Mouse (Mus musculus) ES-CJ7 (cell line): ENCODE measurements at regions not wholly inside any gene's neighbourhood (a gene's known extent, or its start where the extent isn't known, plus 50 kb on each side); places are given as distances from the start of the nearest gene placed in this dataset.

ENCODE experiments used
- DNase-seq: peaks from one replicate; pipeline ENCODE4 v3.0.0; 2011; ENCODE audit warnings: low read depth, low spot score

DNA sequence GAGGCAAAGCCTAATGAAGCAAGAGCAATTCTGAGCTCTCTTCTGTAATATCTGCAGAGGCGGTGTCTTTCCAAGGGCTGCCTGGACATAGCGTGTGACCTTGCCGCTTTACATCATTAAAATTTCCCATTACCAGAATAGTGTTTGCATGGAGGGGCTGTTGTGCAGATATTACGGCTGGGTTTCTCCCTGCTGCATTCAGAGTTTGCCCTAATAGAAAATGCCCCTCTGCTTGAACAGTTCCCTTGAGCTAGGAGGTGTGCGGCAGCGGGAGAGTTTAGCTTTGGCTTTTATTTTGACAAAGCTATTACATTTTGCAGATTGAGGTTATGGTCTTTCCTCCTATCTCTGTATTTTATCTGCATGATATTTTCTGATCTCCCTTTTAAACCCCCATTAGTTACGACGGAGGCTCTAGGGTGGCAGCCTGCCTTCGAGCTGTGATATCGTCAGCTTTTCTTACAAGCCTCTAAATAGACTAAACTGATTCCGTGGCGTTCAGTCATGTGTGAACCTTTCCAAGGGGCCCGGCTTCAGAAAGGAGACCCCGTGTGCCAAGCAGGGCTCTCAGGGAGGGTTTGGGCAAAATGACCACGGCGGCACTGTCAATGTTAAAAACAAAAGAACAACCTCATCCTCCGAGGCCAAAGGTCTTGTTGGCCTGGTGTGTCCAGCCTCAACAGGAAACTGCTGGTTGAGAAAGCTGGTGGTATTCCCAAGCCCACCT lies 182.2 kb upstream of the Pmfbp1 start:
- no peak for DNase-seq

DNA sequence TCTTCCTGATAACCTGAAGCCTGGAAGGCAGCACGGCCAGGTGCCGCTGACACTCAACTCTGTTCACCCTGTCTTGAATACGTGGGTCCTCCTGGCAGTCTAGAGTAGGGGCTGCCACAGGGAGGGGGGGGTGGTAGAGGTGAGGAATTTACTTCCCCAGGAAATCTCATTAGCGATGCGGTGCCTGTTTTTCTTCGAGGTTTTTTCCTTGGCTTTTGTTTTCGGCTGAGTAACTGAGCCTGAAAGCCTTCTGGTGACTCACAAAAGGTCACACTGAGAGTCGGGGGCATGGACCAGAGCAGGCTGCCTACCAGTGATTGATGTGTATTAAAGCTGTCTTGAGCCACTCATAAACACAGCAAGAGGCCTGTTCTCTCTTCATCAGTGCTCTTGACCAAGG lies 181.1 kb upstream of the Pmfbp1 start:
- no peak for DNase-seq

DNA sequence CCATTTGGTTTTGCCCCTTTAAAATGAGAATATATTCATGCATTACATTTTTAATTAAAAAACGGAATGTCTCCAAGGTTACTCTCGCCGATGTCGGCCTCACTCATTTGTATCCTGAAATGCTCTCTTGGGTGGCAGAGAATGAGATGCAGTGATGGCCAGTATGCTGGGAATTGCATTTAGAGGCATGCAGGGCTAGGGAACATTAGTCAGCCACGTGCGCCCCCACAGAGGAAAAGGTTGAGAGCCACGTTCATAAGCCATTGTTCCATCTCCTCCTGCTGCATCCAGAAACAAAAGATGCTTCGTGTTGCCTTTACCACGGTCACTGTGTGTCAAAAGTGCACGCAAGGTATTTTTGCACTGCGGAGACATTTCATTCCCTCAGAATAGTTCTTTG lies 172.9 kb upstream of the Pmfbp1 start:
- no peak for DNase-seq

DNA sequence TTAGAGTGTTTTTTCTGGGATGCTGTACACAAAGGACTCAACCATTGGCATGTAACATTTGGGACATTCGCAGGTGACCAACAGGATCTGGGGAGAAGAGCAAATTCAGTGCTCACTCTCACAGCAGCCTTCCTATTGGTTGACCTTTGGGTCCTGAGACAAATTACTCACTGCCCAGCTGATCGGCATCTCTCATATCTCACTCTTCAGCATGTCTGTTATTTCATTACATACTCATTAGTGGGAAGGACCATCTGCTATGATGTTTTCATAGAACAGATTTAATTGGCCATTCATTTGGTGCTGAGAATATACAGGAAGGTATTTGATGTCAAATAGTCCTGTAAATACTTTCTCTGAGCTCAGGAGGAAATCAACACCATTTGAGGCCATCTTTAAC lies 170.5 kb upstream of the Pmfbp1 start:
- no peak for DNase-seq

DNA sequence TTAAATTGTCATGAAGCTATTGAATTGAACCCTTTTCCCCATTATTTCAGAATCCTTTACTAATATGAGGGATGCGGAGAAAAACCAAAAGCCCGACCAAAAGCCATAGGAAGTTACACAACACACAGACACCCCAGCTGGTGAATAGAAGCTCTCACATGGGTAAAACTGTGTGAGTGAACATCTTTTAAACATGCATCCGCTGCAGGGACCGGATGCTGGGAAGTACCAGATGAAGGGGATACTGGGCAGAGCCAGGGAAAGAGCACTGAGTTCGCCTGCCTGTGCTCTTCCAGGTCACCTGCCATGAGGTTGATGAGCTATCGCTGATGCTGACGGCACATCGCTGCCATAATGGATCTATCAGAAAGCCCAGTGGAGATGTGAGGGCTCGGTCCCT lies 169.6 kb upstream of the Pmfbp1 start:
- DNase-seq, result no peak

DNA sequence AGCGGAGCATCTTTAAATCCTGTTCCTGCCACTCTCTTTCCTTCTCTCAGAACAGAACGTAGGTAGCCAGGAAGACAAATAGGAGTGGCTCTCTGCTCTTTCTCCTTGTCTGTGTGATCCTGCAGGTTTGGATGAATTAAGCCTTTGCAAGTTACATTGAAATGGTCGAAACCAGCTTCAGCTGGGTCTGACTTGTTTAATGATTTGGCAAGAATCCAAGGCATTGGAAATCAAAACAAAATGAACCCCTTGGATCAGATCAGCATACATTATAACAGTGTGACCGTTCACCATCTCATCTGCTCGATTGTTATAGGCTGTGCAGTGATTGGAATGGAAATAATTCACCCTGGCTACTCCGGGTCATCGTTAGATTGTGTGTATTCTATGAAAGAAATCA lies 157.6 kb upstream of the Pmfbp1 start:
- no peak for DNase-seq

DNA sequence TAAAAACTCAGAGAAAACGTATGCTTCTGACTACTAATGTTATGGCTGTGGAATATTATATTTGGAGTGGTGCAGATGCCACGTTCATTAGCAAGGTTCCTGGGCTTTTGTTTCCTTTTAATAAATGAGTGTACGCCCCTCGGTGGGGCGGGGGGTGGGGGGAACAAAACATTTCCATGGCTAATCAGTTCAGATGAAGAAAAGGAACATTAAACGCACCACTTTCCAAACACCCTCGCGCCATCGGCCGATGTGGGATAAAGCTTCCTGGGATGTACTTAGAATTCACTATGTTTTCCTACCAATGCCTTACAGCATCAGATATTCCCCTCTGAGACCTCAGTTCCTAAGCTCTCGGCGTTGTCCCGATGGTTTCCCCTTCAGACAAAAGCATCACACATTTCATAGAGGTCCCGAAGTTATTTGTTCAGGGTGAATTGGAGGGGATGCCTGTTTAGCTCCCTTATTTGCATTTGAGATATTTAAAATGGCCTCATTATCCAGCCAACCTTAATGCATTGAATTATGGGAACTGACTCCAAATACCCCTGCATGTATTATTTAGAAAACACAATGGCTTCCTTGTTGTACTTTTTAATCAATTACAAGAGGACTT lies 155.5 kb upstream of the Pmfbp1 start:
- DNase-seq, result no peak

DNA sequence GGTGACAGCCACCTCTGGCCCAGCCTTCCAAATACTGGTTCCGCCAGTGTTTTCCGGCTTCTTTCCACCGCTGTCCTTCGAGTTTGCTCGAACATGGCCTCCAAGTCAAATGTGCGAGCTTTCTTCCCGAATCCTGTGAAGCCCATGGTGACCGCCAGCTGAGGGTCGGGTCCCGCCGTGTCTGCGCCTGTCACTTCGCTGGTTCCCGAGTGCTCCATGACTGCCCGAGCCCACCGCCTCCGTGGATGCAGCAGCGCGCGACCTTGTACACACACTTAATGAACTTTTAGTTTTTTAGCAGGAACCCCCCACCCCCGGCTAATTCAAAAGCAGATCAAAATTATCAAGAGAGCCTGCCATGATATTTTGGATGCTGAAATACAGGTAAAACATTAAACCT lies 153.2 kb upstream of the Pmfbp1 start:
- DNase-seq, result peak; percentile 10

DNA sequence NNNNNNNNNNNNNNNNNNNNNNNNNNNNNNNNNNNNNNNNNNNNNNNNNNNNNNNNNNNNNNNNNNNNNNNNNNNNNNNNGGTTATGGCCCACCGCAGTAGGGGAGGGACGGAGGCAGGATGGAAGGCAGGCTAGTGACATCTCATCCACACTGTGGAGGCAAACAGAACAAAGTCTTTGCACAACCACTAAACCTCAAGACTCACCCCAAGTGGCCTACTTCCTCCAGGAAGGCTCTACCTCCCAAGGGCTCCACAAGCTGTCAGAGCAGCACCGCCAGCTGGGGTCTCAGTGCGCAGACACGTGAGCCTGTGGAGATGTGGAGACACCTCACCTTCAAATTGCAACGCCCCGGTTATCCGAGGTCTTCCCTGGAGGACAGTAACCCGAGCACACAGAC lies 138.7 kb upstream of the Pmfbp1 start:
- no peak for DNase-seq

DNA sequence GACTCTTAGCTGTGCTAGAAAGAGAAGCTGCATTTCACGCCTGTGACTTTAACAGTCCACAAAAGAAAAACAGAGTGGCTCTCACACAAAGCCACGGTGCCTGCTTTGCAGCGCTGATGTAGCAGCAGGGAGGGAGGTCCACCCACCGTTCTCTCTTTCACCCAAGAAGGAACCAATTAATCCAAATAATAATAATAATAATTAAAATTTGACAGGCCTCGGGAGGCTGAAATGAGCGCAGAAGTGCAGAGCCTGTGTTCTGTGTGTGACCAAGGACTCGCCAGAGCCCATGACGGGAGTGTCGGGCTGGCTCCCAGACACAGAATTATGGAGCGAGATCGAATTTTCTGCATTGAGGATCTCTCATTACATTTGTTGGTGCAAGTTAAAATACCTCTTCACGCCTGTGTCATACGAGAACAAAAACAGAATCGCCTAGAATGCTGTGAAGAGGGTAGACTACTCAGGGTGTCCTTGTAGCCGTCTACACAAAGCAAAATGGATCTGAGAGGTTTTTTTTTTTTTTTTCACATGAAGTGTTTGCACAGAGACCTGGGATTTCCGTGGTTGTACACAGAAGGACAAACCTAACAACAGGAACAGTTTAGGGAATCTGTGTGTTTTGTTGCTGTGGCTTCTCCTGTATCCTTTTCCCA lies 134.3 kb upstream of the Pmfbp1 start:
- DNase-seq, result no peak

DNA sequence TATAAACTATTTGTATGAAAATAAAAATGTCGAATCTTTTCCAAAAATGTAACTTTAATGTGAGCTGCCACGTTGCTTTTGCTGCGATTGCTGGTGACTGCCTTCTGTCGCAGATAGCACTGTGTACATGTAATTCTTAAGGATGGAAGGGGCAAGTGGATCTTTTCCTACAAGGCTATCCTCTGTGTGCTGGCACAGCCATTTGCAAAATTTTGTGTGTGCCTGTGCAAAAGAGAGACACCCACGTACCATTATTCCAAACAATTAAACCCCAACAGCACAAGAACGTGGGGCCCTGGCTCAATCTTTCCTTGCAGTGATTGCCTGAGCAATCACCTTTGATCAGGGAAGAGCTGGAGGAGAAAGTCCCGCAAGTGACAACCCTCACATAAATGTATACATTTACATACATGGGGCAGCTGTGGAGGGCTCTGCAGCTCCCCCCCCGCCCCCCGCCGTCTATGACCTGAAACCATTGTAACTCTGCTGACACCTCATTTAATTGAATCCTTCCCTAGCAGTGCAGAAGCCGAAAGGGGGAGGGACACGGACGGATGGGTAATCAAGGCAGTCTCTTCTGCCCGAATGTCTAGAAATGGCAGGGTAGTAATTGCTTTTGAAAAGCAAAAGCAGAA lies 133.6 kb upstream of the Pmfbp1 start:
- DNase-seq, result no peak

DNA sequence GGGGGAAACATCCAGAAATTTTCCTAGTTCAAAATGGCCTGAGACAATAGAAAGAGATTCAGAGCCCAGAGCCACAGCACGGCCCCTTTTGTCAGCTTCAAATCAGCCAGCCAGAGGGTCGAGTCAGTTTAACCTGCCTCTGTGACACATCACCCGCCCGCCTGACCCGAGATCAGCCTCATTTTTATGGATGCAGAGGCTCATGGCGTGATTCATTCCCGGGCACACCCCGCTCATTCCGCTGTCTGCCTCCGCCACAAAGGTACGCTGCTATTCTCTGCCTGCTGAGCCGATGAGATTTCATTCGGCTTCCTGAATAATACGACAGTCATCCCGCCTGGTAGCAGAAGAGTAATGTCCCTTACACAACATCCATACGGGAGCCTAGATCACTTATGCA lies 132.9 kb upstream of the Pmfbp1 start:
- peak; percentile 45 for DNase-seq

DNA sequence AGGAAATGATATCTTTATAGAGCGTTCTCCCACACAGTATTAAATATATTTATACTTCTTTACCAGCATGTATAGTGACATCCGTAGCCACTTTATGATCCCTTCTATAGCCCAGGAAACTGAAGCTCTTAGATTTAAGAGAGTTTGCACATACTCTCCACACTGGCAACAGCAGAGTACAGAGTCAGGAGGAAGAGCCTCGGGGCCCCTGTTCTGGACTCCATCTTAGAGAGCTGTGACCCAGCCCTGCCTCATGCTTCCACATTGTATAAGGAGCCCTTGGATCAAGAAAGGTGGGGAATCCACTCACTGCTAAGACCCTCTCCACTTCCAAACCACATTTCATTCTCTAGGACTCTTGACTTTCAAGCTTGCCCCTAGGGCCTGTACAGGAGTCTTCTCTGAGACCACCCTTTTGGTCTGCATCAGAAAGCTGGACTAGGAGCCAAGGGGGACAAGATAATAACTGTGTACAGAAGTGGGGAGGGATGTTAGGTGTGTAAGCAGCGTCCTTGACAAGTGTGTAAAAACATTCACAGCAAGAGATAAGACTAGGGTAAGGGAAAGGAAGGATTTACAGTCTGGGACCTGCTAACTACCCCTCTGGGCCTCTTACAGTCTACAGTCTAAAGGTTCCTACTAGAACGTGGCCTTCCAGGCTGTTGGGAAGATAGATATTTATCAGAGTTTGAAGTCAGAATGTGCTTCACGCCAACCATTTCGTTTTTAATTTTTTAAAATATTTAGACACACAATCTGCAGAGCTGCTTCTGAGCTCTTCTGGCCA lies 132.1 kb upstream of the Pmfbp1 start:
- no peak for DNase-seq

DNA sequence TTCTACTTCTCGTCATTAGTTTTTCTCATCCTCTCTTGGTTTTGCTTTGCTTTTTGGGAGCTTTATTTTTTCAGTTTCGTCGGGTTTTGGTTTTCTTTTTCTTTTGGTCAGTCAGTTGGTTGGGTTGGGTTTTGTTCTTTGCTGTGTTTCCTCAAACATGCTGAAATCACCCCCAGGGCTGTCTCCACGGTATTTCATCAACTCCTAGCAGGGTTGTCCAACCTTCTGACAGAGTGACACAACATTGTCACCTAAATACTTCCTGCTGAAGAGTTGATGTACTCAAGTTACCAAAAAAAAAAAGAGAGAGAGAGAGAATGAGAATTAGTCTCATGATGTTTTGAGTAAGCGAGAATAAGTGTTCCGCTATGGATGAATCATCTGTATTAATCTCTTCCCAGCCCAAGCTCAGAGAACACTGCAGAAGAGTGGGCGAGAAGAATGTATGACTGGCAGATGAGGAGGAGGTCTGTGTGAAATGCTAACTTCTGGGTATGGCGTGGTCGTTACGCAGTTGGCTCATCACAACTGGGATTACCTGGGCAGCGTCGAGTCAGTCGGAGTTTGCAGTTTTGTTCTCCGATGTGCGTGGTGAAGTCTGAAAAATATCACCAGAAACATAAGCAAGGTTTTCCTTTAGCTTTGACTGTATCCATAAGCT lies 130.5 kb upstream of the Pmfbp1 start:
- no peak for DNase-seq

DNA sequence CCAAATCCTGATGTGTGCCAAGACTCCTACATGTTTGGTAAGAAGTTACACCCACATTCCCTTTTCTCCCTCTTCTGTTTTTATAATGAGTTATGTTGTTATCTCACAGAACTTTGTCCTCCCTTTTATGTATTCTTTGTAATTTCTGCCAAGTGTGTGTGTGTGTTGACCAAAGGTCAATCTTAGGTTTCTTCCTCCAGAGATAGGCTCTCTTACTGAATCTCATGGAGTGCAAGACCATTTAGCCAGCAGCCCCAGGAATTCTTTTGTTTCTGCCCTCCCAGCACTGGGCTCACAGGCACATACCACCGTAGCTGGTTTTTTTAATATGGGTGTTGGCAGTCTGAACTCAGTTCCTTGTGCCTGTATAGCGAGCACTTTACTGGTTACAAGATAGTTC lies 119.8 kb upstream of the Pmfbp1 start:
- DNase-seq, result no peak

DNA sequence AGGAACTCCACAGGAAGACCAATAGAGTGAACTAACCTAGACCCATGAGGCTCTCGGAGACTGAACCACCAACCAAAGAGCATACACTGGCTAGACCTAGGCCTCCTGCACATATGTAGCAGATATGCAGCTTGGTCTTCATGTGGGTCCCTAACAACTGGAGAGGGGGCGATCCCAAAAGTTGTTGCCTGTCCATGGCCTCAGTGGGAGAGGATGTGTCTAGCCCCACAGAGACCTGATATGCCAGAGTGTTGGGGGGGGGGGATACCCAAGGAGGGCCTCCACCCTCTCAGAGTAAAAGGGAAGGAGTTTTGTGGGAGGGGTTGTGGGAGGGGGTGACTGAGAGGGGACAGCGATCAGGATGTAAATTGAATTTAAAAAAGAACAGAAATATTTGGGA lies 108.9 kb upstream of the Pmfbp1 start:
- DNase-seq, result no peak

DNA sequence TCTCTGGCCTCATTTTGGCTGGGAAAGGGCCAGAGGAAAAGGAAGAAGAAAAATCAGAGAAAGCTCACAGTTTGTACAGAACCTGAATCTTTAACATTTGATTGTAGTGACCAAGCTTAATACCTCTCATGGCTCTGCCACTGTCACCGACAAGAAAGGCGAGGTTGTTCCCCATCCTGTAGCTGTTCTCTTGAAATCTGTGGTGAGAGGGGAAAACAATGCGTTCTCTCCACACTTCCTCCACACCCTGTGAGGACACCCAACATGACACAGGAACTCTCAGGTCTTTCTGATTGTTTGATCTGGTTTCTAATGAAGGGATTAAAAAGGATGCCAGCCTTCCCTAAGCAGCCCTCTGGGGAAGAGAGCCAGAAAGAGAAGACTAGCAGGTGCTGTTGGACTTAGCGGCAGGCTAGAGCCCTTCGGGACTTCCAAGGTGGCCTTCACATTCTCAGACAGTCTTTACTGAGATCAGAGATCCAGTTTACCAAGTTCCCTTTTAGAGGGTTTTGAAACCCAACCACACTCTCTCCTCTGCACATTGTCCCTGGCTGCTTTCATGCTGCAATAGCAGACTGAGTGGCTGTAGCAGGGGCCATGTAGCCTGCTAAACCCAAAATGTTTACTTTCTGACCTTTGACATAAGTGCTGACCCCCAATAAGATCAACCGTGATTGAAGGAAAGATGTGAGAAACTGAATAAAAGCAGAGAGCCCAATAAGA lies 98.5 kb upstream of the Pmfbp1 start:
- DNase-seq, result no peak

DNA sequence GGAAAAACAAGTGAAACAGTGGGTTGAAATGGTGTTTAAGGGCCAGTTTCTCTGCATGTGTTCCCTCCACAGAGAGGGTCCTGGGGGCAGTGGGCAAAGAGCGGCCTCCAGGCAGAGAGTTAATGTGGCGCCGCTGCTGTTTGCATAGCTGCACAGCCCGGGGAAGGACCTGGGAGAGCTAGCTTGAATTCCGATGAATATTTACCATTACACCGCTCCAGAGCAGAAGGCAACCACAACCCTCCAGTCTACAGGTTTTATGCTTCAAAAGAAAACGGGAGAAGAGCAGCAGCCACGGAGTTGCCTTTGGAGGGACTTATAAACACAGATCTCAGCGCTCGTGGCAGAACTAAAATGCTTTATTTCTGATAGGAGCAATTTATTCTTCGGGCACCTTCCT lies 94.2 kb upstream of the Pmfbp1 start:
- no peak for DNase-seq

DNA sequence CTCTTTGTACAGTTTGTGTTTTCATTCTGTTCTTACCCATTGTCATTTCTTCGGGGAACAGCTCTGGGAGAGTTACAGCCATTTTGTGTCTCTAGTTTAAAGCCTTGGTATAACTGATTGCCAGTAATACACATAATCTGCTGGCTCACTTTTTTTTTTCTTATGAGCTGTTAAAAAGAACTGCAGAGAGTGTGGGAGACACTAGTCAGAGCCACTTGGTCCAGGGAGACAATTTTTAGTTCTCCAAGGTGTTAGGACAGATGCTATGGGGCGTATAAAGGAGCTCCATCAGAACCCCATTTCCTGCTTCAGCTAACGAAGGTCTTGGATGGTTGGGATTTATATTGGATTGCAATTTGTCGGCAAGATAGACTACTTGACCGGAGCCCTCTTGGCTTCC lies 93.6 kb upstream of the Pmfbp1 start:
- no peak for DNase-seq

DNA sequence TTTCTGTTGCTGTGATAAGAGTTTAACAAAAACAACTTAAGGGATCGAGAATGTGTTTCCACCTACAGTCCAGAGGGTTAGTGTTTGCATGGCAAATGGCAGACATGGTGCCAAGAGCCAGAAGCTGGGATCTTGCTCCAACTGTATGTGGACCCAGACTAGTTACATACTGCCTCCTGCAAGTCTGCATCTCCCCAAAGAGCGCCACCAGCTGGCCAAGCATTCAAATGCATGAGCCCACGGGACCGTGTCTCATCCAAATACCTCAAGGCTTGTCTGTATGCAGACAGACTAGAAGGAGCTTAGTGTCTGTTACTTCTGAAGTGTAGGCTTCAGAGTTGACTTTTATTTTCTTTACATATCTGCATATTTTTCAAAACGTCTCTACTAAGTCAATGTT lies 85.9 kb upstream of the Pmfbp1 start:
- DNase-seq, result peak; percentile 79

DNA sequence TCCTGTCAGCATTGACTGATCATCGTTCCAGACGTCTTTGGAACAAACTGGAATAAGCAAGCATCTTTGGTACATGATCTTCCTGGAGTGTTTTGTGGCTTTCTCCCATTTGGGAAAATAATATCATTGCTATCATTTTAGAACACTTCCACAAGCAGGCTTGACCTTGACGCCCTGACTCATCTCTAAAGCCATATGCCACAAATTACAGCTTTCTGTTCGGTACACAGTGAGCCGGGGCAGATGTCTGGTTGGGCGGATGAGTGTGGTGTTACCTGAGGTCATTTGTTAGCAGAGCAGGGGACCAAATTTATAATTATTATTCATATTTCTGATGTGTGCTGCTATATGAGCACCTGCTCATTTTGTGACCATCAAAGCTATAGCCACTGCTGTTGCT lies 83.3 kb upstream of the Pmfbp1 start:
- DNase-seq, result no peak
